Mouse (Mus musculus) lung, postnatal 0 days (tissue): Measurements from ENCODE around the gene Gm49395.

ENCODE experiments used
- CTCF ChIP-seq: IDR thresholded peaks from 2 replicates; pipeline ENCODE4 v1.5.1; 2016; ENCODE audit warnings: antibody characterized with exemption, mild to moderate bottlenecking
- EP300 ChIP-seq: IDR thresholded peaks from 2 replicates; pipeline ENCODE4 v1.6.1; 2016; ENCODE audit warnings: antibody characterized with exemption, mild to moderate bottlenecking, control low read depth

DNA sequence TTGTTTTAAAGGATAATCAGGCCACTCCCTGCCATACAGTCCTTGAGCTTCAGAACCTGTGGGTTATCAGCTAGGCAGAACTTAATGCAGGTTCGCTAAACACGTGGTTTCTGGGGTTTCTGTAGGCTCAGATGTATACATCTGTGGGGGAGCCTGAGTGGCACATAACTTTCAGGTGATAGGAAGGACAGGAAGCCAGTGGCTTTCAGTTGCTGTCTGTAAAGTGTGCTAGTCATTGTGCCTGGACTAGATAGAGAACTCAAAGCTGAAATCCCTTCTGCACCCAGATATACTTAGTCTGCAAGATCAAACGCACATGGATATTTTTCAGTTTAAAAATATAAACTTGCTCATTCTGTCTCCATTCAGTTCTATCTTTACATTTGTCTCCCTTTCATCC lies 29.7 kb upstream of the Gm49395 start:
- TF ChIP-seq CTCF (no peak), EP300 (no peak)
